Mouse (Mus musculus): Measurements from ENCODE around the gene Swsap1. TPM values are rescaled to one million over a fixed set of nuclear protein-coding genes. Genes with fewer than 3 reads are reported as not detected.

The Swsap1 gene
- polyA plus RNA-seq, 1 experiment, result 10.8 TPM

DNA sequence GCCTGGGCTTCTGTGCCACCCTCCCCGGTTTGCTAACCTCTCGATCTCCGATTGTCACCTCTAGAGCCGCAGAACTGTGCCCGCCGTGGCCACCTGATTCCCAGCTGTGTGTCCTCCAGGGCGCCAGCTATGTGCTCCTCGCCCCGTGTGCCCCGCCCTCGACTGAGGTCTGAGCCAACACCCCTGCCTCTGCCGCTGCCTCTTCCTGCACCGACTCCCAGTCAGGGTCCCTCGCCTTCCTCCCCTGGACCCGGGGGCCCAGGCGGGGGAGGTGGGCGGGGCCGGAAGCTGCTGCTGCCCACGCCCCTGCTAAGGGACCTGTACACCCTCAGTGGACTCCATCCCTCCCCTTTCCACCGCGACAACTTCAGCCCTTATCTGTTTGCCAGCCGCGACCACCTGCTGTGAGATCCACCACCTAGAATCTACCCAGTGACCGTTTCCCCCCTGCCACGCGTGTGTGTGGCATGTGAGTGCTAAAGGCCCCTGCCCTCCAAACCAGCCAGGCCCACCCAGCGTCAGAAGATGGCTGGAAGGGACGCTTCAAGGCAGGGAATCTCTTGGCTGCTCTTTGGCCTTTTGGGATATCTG lies 7.9 kb upstream of the Swsap1 start:
- no peak for DNase-seq
- Histone ChIP-seq H3K4me3 (replicated peaks; ENCODE audit: extremely low read depth, low read depth, low read length) (no peak overlapping the region), H3K4me1 (ENCODE audit: control insufficient read depth, insufficient read depth, low read length) (no peaks in the 10 kb centered on the region)
- TF ChIP-seq POLR2A (IDR thresholded peaks at IDR 0.05; ENCODE audit: borderline replicate concordance, extremely low read depth, low read depth, low read length) (no peak), CTCF (IDR thresholded peaks at IDR 0.05; ENCODE audit: insufficient read depth, low read length) (no peak)
- WGBS, result 12% methylated on average over 28 of the region's 28 CpGs

GRCm38 (mm10) chr9:21948146-21948545 lies 7.4 kb upstream of the Swsap1 start:
- TF ChIP-seq CTCF (IDR thresholded peaks at IDR 0.05; ENCODE audit: insufficient read depth, low read length), result no peak
- WGBS, result 47% methylated on average over 8 of the region's 8 CpGs
- no peak for DNase-seq
- Histone ChIP-seq H3K4me1 (ENCODE audit: control insufficient read depth, insufficient read depth, low read length) (no peaks in the 10 kb centered on the region), H3K4me3 (replicated peaks; ENCODE audit: extremely low read depth, low read depth, low read length) (no peak overlapping the region)

GRCm38 (mm10) chr9:21948790-21949189 lies 6.8 kb upstream of the Swsap1 start:
- WGBS, result 63% methylated on average over 6 of the region's 6 CpGs
- no peak for TF ChIP-seq CTCF (IDR thresholded peaks at IDR 0.05; ENCODE audit: insufficient read depth, low read length)
- TF ChIP-seq POLR2A (IDR thresholded peaks at IDR 0.05; ENCODE audit: borderline replicate concordance, extremely low read depth, low read depth, low read length), result no peak

DNA sequence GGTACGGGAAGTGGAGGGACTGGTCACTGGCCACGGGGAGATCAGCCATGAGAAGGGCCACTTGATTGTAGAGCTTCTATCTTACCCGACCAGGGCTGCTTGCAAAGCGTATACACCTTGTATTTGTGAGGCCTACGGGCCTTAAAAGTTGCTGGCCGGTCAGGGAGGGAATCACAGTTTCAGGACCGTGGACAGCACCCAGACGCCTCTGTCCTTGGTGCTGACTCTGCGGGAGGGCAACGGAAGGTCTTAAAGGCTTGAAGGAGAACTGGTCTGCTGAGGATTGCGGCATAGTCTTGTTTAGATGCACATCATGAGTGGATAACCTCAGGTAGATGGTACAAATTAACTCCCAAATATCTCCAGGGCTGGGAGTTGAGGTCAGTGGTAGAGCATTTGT lies 5.2 kb upstream of the Swsap1 start:
- TF ChIP-seq POLR2A (IDR thresholded peaks at IDR 0.05; ENCODE audit: borderline replicate concordance, extremely low read depth, low read depth, low read length) (no peak), CTCF (IDR thresholded peaks at IDR 0.05; ENCODE audit: insufficient read depth, low read length) (peak; percentile 45; the same call in 1 of the 2 replicates)
- WGBS, result 12% methylated on average over 11 of the region's 11 CpGs
- no peak overlapping the region for H3K4me3 ChIP-seq (replicated peaks; ENCODE audit: extremely low read depth, low read depth, low read length)
- peak; percentile 81 for DNase-seq
- no peaks in the 10 kb centered on the region for H3K4me1 ChIP-seq (ENCODE audit: control insufficient read depth, insufficient read depth, low read length)

More at GRCm38 (mm10) chr9:21948790-21949189, 6.8 kb upstream of the Swsap1 start:
- Histone ChIP-seq H3K4me1 (ENCODE audit: control insufficient read depth, insufficient read depth, low read length) (no peaks in the 10 kb centered on the region), H3K4me3 (replicated peaks; ENCODE audit: extremely low read depth, low read depth, low read length) (no peak overlapping the region)
- no peak for DNase-seq

DNA sequence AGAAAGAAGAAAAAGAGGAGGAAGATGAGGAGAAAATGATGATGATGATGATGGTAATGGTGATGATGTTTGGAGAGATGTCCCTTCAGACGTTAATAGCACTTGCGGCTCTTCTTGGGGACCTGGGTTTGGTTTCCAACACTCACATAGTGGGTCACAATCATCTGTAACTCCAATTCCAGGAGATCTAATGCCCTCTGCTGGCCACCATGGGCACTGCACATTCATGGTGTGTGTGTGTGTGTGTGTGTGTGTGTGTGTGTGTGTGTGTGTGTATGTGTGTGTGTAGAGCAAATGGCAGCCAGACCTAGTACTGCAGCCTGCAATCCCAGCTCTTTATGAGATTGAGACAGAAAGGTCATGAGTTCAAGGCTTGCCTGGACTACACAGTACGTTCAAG lies 3.6 kb upstream of the Swsap1 start:
- DNase-seq, result no peak
- Histone ChIP-seq H3K4me1 (ENCODE audit: control insufficient read depth, insufficient read depth, low read length) (no peaks in the 10 kb centered on the region), H3K4me3 (replicated peaks; ENCODE audit: extremely low read depth, low read depth, low read length) (no peak overlapping the region)
- 74% methylated on average over 3 of the region's 3 CpGs for WGBS
- TF ChIP-seq CTCF (IDR thresholded peaks at IDR 0.05; ENCODE audit: insufficient read depth, low read length) (no peak), POLR2A (IDR thresholded peaks at IDR 0.05; ENCODE audit: borderline replicate concordance, extremely low read depth, low read depth, low read length) (no peak)

- 8% methylated on average over 3 of the region's 3 CpGs for WGBS
- no peaks in the 10 kb centered on the region for H3K4me1 ChIP-seq (ENCODE audit: control insufficient read depth, insufficient read depth, low read length)
- no peak for DNase-seq
- H3K4me3 ChIP-seq (replicated peaks; ENCODE audit: extremely low read depth, low read depth, low read length), result no peak overlapping the region
- TF ChIP-seq POLR2A (IDR thresholded peaks at IDR 0.05; ENCODE audit: borderline replicate concordance, extremely low read depth, low read depth, low read length) (no peak), CTCF (IDR thresholded peaks at IDR 0.05; ENCODE audit: insufficient read depth, low read length) (no peak)
Observed at GRCm38 (mm10) chr9:21953600-21953999, 2.0 kb upstream of the Swsap1 start.

GRCm38 (mm10) chr9:21954635-21955034 lies 920 bp upstream of the Swsap1 start:
- 64% methylated on average over 3 of the region's 3 CpGs for WGBS
- TF ChIP-seq POLR2A (IDR thresholded peaks at IDR 0.05; ENCODE audit: borderline replicate concordance, extremely low read depth, low read depth, low read length) (no peak), CTCF (IDR thresholded peaks at IDR 0.05; ENCODE audit: insufficient read depth, low read length) (no peak)
- DNase-seq, result no peak
- Histone ChIP-seq H3K4me1 (ENCODE audit: control insufficient read depth, insufficient read depth, low read length) (no peaks in the 10 kb centered on the region), H3K4me3 (replicated peaks; ENCODE audit: extremely low read depth, low read depth, low read length) (no peak overlapping the region)

GRCm38 (mm10) chr9:21955225-21955569 lies 358 bp upstream of the Swsap1 start:
- 0 out of 2 replicates have a peak, but pooled peaks have one; percentile 25 for TF ChIP-seq CTCF (IDR thresholded peaks at IDR 0.05; ENCODE audit: insufficient read depth, low read length)
- no peak for TF ChIP-seq POLR2A (IDR thresholded peaks at IDR 0.05; ENCODE audit: borderline replicate concordance, extremely low read depth, low read depth, low read length)

GRCm38 (mm10) chr9:21958372-21958771 lies 2.8 kb downstream of the Swsap1 start:
- Histone ChIP-seq H3K4me1 (ENCODE audit: control insufficient read depth, insufficient read depth, low read length) (peaks cover 22% of the 10 kb centered on the region), H3K4me3 (replicated peaks; ENCODE audit: extremely low read depth, low read depth, low read length) (no peak overlapping the region)
- 77% methylated on average over 5 of the region's 5 CpGs for WGBS
- DNase-seq, result no peak
- no peak for TF ChIP-seq POLR2A (IDR thresholded peaks at IDR 0.05; ENCODE audit: borderline replicate concordance, extremely low read depth, low read depth, low read length)

More at GRCm38 (mm10) chr9:21955225-21955569, 358 bp upstream of the Swsap1 start:
- H3K4me3 ChIP-seq (replicated peaks; ENCODE audit: extremely low read depth, low read depth, low read length), result peak overlapping the region; percentile 96
- DNase-seq, result no peak
- peaks cover 1% of the 10 kb centered on the region for H3K4me1 ChIP-seq (ENCODE audit: control insufficient read depth, insufficient read depth, low read length)
- 2% methylated on average over 18 of the region's 18 CpGs for WGBS

DNA sequence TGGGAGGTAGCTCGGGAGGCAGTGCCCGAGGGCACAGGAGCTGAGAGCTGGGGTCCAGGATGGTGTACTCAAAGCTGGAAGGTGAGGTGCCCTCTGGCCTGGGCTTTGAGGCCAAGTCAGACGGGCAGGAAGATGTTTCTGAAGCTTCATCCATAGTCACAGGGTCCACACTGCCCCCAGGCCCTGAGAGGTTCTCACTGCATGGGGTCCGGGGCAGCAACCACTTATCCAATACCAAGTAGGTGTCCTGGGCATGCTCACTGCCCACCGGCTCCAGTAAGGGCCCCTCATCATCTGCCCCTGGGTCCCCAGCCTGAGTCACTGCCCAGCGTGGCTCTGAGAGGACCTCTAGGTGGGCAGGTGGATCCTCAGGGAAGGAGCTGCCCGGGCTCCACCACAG lies 3.7 kb downstream of the Swsap1 start:
- WGBS, result 90% methylated on average over 7 of the region's 7 CpGs
- H3K4me1 ChIP-seq (ENCODE audit: control insufficient read depth, insufficient read depth, low read length), result peaks cover 22% of the 10 kb centered on the region
- H3K4me3 ChIP-seq (replicated peaks; ENCODE audit: extremely low read depth, low read depth, low read length), result no peak overlapping the region
- no peak for TF ChIP-seq POLR2A (IDR thresholded peaks at IDR 0.05; ENCODE audit: borderline replicate concordance, extremely low read depth, low read depth, low read length)
- TF ChIP-seq CTCF (IDR thresholded peaks at IDR 0.05; ENCODE audit: insufficient read depth, low read length), result no peak
- DNase-seq, result no peak
